Mouse (Mus musculus) urinary bladder, postnatal 4 days (tissue): ENCODE data around the gene Ckmt1.

Source experiments
- DNase-seq, 2 experiments: peaks; one replicate each; pipeline ENCODE4 v3.0.0; 2021 to 2022; ENCODE audit warnings: low spot score in 2 of 2

Gene Ckmt1

DNA sequence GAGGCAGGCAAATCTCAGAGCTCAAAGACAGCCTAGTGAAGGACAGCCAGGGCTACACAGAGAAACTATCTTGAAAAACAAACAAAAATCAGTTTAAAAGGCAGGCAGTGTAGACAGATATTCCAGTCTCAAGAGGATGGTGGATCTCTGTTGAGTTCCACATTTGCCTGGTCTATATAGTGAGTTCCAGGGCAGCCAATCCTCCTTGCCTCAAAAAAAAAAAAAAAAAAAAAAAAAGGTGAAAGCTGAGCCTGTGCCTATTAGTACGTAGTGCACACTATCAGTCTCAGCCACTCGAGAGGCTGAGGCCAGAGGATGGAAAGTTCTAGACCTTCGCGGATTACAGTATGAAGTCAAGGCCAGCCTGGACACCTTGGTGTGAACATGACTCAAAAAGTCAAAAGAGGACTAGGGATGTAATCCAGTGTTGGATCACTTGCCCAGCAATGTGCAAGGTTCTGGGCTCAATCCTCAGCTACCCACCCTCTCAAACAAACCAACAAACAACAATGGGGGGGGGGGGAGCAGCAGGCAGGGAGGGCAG, 55.4 kb downstream of the Ckmt1 start:
- DNase-seq: no peak
